Mouse (Mus musculus) liver, postnatal 0 days (tissue): Measurements from ENCODE around the gene Pcdh7.

Source experiments
- CTCF ChIP-seq: sonication (generic); IDR thresholded peaks from 2 replicates; pipeline ENCODE4 v1.5.1; 2016; ENCODE audit warnings: antibody characterized with exemption, low read depth
- EP300 ChIP-seq: IDR thresholded peaks from 2 replicates; pipeline ENCODE4 v1.6.1; 2016; ENCODE audit warnings: antibody characterized with exemption, low read depth, mild to moderate bottlenecking

DNA sequence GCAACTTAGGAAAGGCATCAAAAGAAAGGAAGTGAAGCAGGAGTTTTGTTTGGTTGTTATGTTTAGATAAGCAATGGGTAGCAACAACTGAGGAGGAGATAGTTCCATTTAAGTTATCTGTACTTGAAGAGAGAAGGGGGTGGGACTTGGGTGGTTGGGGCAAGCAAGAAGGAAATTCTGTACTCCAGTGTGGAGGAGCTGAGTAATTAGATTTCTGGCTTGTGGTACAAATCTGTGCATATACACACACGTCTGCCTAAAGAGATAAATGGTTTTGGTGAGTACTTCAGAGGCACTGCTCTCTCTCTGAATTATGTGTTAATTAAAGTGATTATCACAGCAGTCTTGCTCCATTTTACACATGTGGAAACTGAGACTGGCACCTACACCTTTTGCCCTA is 241.6 kb downstream of the Pcdh7 start:
- no peak for TF ChIP-seq CTCF
- TF ChIP-seq EP300: no peak
